Mouse (Mus musculus): ENCODE measurements around the gene Wdr48.

DNA sequence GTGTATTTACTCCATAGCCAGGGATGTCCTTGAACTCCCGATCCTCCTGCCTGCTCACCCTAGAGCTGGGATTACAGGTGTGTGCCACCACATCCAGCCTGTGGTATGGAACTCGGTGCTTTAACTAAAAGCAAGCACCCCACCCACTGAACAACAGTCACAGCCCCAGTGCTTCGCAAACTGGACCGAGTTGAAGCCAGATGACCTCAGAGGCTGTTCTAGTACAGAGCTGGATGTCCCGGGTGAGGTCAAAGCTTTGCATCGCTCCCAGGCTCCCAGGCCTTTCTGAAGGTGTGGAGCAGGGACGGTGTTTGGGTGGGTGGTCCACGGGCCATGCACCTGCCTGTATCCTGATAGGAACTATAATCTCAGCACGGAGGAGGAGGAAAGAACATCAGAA lies 56.7 kb downstream of the Wdr48 start:
- TF ChIP-seq POLR2A (IDR thresholded peaks at IDR 0.05; ENCODE audit: borderline replicate concordance, insufficient read depth, low read length) (no peak), CTCF (IDR thresholded peaks at IDR 0.05; ENCODE audit: borderline replicate concordance, insufficient read depth, low read depth, low read length) (no peak)

All from cerebellum, adult 2 months (tissue).